Comparison of ENCODE assay signal across 10 mouse cellular contexts in genomic region chr10:120861194-120861593, GRCm38 (mm10). TPM values are rescaled to one million over a fixed set of nuclear protein-coding genes. Genes with fewer than 3 reads are reported as not detected.
A peak's percentile ranks its signal among the peaks of the same experiment; 100 is the strongest.
DNase-seq lines count a peak whose midpoint lies in the region; ATAC-seq and TF ChIP-seq lines count a peak whose summit lies in the region.
"Had no signal": no experiment of that assay in that cellular context is flagged by ENCODE, and none has a peak within 500 bp of the region (broad histone marks: within the 10 kb centered on the region; RNA-seq: fewer than 3 reads in every experiment).

No protein-coding gene starts in this region.

- no peak overlapping the region for H3K4me2 ChIP-seq in forebrain, embryonic 11.5 days (ENCODE audit: low read depth, low read length, severe bottlenecking)
- H3K4me2 ChIP-seq: midbrain, embryonic 12.5 days; stomach, embryonic 15.5 days had no signal

- no peaks in the 10 kb centered on the region for H3K4me1 ChIP-seq in kidney, adult 2 months (ENCODE audit: control insufficient read depth, insufficient read depth, low read length)
- H3K4me1 ChIP-seq in ES-Bruce4 (ENCODE audit: control insufficient read depth, insufficient read depth, low read length) = peaks cover 3% of the 10 kb centered on the region
- H3K4me1 ChIP-seq in bone marrow macrophage, adult 2 months (ENCODE audit: control insufficient read depth, insufficient read depth, low read length) = no peaks in the 10 kb centered on the region
- H3K4me1 ChIP-seq in hindbrain, embryonic 10.5 days (replicated peaks) = peaks cover 10% of the 10 kb centered on the region
- H3K4me1 ChIP-seq in forebrain, embryonic 11.5 days (replicated peaks; ENCODE audit: control insufficient read depth, insufficient read depth, low read length) = no peaks in the 10 kb centered on the region
- H3K4me1 ChIP-seq: stomach, embryonic 15.5 days had no signal

- 78% methylated on average over 3 of the region's 3 CpGs for WGBS in kidney, adult 2 months
- WGBS in hindbrain, embryonic 10.5 days = 82% methylated on average over 3 of the region's 3 CpGs
- WGBS in forebrain, embryonic 11.5 days = 81% methylated on average over 3 of the region's 3 CpGs

- no peaks in the 10 kb centered on the region for H3K27me3 ChIP-seq in kidney, adult 2 months (replicated peaks; ENCODE audit: control insufficient read depth, insufficient read depth, low read length)
- H3K27me3 ChIP-seq in ES-Bruce4 (ENCODE audit: control insufficient read depth, insufficient read depth, low read length, poor library complexity, severe bottlenecking) = no peaks in the 10 kb centered on the region
- no peaks in the 10 kb centered on the region for H3K27me3 ChIP-seq in hindbrain, embryonic 10.5 days (ENCODE audit: insufficient read depth, poor library complexity, severe bottlenecking)
- H3K27me3 ChIP-seq in forebrain, embryonic 11.5 days (ENCODE audit: control insufficient read depth, insufficient read depth, low read length) = no peaks in the 10 kb centered on the region
- H3K27me3 ChIP-seq: midbrain, embryonic 12.5 days; stomach, embryonic 15.5 days had no signal

- no peaks in the 10 kb centered on the region for H3K36me3 ChIP-seq in kidney, adult 2 months (ENCODE audit: control insufficient read depth, insufficient read depth, low read length)
- no peaks in the 10 kb centered on the region for H3K36me3 ChIP-seq in ES-Bruce4 (ENCODE audit: control insufficient read depth, insufficient read depth, low read length, poor library complexity, severe bottlenecking)
- H3K36me3 ChIP-seq in hindbrain, embryonic 10.5 days = no peaks in the 10 kb centered on the region
- H3K36me3 ChIP-seq in forebrain, embryonic 11.5 days (ENCODE audit: control insufficient read depth, insufficient read depth, low read length) = no peaks in the 10 kb centered on the region
- H3K36me3 ChIP-seq: midbrain, embryonic 12.5 days; stomach, embryonic 15.5 days had no signal

- peak; percentile 29 for DNase-seq in kidney, adult 2 months
- DNase-seq in kidney, adult 11 months = no peak
- peak; percentile 7 to 29 for DNase-seq in natural killer cell, adult 2 months (ENCODE audit: low spot score in 2 of 2)
- no peak for DNase-seq in hindbrain, embryonic 10.5 days (ENCODE audit: low spot score)
- no peak for DNase-seq in frontal cortex, postnatal 14 days (ENCODE audit: low spot score in 2 of 2)
- no peak for DNase-seq in forebrain, embryonic 11.5 days (ENCODE audit: low spot score)

- no peaks in the 10 kb centered on the region for H3K9me3 ChIP-seq in ES-Bruce4 (replicated peaks; ENCODE audit: control insufficient read depth, insufficient read depth, low read length, poor library complexity, severe bottlenecking)
- H3K9me3 ChIP-seq in hindbrain, embryonic 10.5 days = no peaks in the 10 kb centered on the region
- no peaks in the 10 kb centered on the region for H3K9me3 ChIP-seq in forebrain, embryonic 11.5 days (ENCODE audit: control insufficient read depth, low read length)
- H3K9me3 ChIP-seq: midbrain, embryonic 12.5 days; stomach, embryonic 15.5 days had no signal

- peak; percentile 54 for TF ChIP-seq CTCF in kidney, adult 2 months (conservative IDR thresholded peaks at IDR 0.05; ENCODE audit: insufficient read depth, insufficient read length, low read depth, low read length)
- peak; percentile 60 for TF ChIP-seq CTCF in ES-Bruce4 (IDR thresholded peaks at IDR 0.05; ENCODE audit: low read depth, low read length)
- peak; percentile 57 for TF ChIP-seq CTCF in bone marrow macrophage, adult 2 months (IDR thresholded peaks at IDR 0.05; ENCODE audit: low read depth, low read length)

- TF ChIP-seq POLR2A in kidney, adult 2 months (IDR thresholded peaks at IDR 0.05; ENCODE audit: low read depth, low read length) = no peak
- TF ChIP-seq POLR2A in ES-Bruce4 (IDR thresholded peaks at IDR 0.05; ENCODE audit: insufficient read depth, low read length) = no peak
- no peak for TF ChIP-seq POLR2A in bone marrow macrophage, adult 2 months (IDR thresholded peaks at IDR 0.05; ENCODE audit: borderline replicate concordance, low read depth, low read length)

- TF ChIP-seq EP300 in ES-Bruce4 (IDR thresholded peaks at IDR 0.05; ENCODE audit: insufficient read depth, low read depth, low read length) = no peak

- no peak overlapping the region for H3K4me3 ChIP-seq in kidney, adult 2 months (ENCODE audit: insufficient read depth, low read depth, low read length)
- H3K4me3 ChIP-seq in ES-Bruce4 (ENCODE audit: low read depth, low read length) = no peak overlapping the region
- H3K4me3 ChIP-seq in bone marrow macrophage, adult 2 months (ENCODE audit: insufficient read depth, low read length) = no peak overlapping the region
- H3K4me3 ChIP-seq in hindbrain, embryonic 10.5 days = no peak overlapping the region
- no peak overlapping the region for H3K4me3 ChIP-seq in forebrain, embryonic 11.5 days (ENCODE audit: low read depth, low read length)
- H3K4me3 ChIP-seq: midbrain, embryonic 12.5 days; stomach, embryonic 15.5 days had no signal

- no peak overlapping the region for H3K9ac ChIP-seq in ES-Bruce4 (ENCODE audit: low read depth, poor library complexity, severe bottlenecking)
- no peak overlapping the region for H3K9ac ChIP-seq in forebrain, embryonic 11.5 days (ENCODE audit: low read length)
- H3K9ac ChIP-seq: midbrain, embryonic 12.5 days; stomach, embryonic 15.5 days had no signal

- no peak overlapping the region for H3K27ac ChIP-seq in kidney, adult 2 months (ENCODE audit: insufficient read depth, low read depth, low read length)
- no peak overlapping the region for H3K27ac ChIP-seq in ES-Bruce4 (ENCODE audit: insufficient read depth, low read length)
- H3K27ac ChIP-seq in bone marrow macrophage, adult 2 months (ENCODE audit: insufficient read depth, low read depth, low read length) = no peak overlapping the region
- H3K27ac ChIP-seq in hindbrain, embryonic 10.5 days = no peak overlapping the region
- no peak overlapping the region for H3K27ac ChIP-seq in forebrain, embryonic 11.5 days (ENCODE audit: low read depth, low read length)
- H3K27ac ChIP-seq: midbrain, embryonic 12.5 days; stomach, embryonic 15.5 days had no signal

- ATAC-seq in forebrain, embryonic 11.5 days (replicated peaks; ENCODE audit: low FRiP score) = no peak

RNA-seq across cellular contexts. Expression of gene Msrb3, which starts 37.7 kb away (rescaled TPM):
- 7.8 and 9.4 TPM in 2 replicates for polyA plus RNA-seq in kidney, adult 2 months (2012; rRNA removed)
- 2.6 and 3.2 TPM in 2 replicates for polyA plus RNA-seq in ES-Bruce4 (2011; ENCODE audit: insufficient read depth, insufficient read length, low read depth, missing spikeins)
- polyA plus RNA-seq in bone marrow macrophage, adult 2 months (2012; ENCODE audit: insufficient read depth, insufficient read length, missing spikeins) = 0.52 and 0.76 TPM in 2 replicates
- 3.1 and 4.5 TPM in 2 replicates for polyA plus RNA-seq in hindbrain, embryonic 10.5 days (2016; fragmentation: Nextera tagmentation; extraction: Ambion mirVana)
- polyA plus RNA-seq in forebrain, embryonic 11.5 days (2014; fragmentation: Nextera tagmentation; extraction: Ambion mirVana) = 6.1 and 8.2 TPM in 2 replicates

Comparison
In these comparisons a context has a peak if more than half of its experiments do, and no peak if none do; other contexts are left out.
1. DNase-seq: peak in kidney, adult 2 months (single experiment) and natural killer cell, adult 2 months (2 of 2); none in kidney, adult 11 months (single experiment), hindbrain, embryonic 10.5 days (single experiment), frontal cortex, postnatal 14 days (0 of 2) and forebrain, embryonic 11.5 days (single experiment).
2. Peak in every context shown above with its lines, with median percentiles within 50 percentile points of each other: CTCF ChIP-seq.